In the genomic region with DNA sequence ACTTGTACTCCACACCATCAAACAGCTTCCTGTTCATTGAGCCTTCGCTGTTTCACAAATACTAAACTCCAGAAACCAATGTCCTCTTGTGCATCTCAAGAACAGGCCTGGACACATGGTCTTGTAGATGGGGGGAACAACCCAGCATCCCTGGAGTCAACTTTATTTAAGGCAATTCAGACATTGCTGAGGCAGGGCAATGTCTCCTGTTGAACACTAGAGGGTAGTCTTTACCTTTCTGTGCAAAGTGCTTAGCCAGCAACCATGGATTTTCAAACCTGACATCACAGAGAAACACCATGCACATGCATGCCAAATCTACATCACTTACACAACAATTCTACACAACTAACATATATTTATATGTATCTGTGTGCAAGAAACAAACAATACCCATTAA, we compare ENCODE assay signal across 8 mouse cellular contexts.
DNase-seq lines count a peak whose midpoint lies in the region; ATAC-seq and TF ChIP-seq lines count a peak whose summit lies in the region.

No protein-coding gene starts in this region.

- H3K4me3 ChIP-seq in liver, postnatal 0 days (ENCODE audit: low read depth, low read length) = no peak overlapping the region
- H3K4me3 ChIP-seq in liver, embryonic 11.5 days (ENCODE audit: low read depth, low read length) = no peak overlapping the region
- no peak overlapping the region for H3K4me3 ChIP-seq in cortical plate, adult 2 months (ENCODE audit: insufficient read depth, low read length)
- H3K4me3 ChIP-seq in limb, embryonic 13.5 days = no peak overlapping the region

- no peaks in the 10 kb centered on the region for H3K9me3 ChIP-seq in liver, postnatal 0 days (ENCODE audit: low read length)
- H3K9me3 ChIP-seq in liver, embryonic 11.5 days (ENCODE audit: control insufficient read depth, low read length) = no peaks in the 10 kb centered on the region
- no peaks in the 10 kb centered on the region for H3K9me3 ChIP-seq in limb, embryonic 13.5 days

- TF ChIP-seq CTCF in liver, postnatal 0 days (IDR thresholded peaks at IDR 0.05; ENCODE audit: low read depth) = peak; percentile 91
- peak; percentile 96 for TF ChIP-seq CTCF in cortical plate, adult 2 months (IDR thresholded peaks at IDR 0.05; ENCODE audit: extremely low read depth, insufficient read depth, low read length)

- H3K4me2 ChIP-seq in liver, postnatal 0 days (ENCODE audit: low read depth, low read length) = no peak overlapping the region
- H3K4me2 ChIP-seq in liver, embryonic 11.5 days = no peak overlapping the region
- H3K4me2 ChIP-seq in limb, embryonic 13.5 days (replicated peaks) = no peak overlapping the region

- H3K27ac ChIP-seq in liver, postnatal 0 days (ENCODE audit: low read depth) = no peak overlapping the region
- H3K27ac ChIP-seq in liver, embryonic 11.5 days (ENCODE audit: low read depth, low read length) = no peak overlapping the region
- no peak overlapping the region for H3K27ac ChIP-seq in cortical plate, adult 2 months (ENCODE audit: insufficient read depth, low read length)
- H3K27ac ChIP-seq in limb, embryonic 13.5 days = no peak overlapping the region

- no peaks in the 10 kb centered on the region for H3K36me3 ChIP-seq in liver, postnatal 0 days (replicated peaks; ENCODE audit: insufficient read depth, low read length)
- H3K36me3 ChIP-seq in liver, embryonic 11.5 days (ENCODE audit: control insufficient read depth, insufficient read depth, low read length) = no peaks in the 10 kb centered on the region
- no peaks in the 10 kb centered on the region for H3K36me3 ChIP-seq in limb, embryonic 13.5 days

- H3K9ac ChIP-seq in liver, postnatal 0 days (replicated peaks) = no peak overlapping the region
- H3K9ac ChIP-seq in liver, embryonic 11.5 days (ENCODE audit: low read depth, low read length) = no peak overlapping the region
- no peak overlapping the region for H3K9ac ChIP-seq in limb, embryonic 13.5 days

- WGBS in liver, postnatal 0 days (ENCODE audit: insufficient replicate concordance) = 27% methylated on average over 1 of the region's 1 CpGs
- WGBS in liver, embryonic 11.5 days = 26% methylated on average over 1 of the region's 1 CpGs
- WGBS in limb, embryonic 13.5 days = 28% methylated on average over 1 of the region's 1 CpGs

- ATAC-seq in liver, postnatal 0 days = no peak
- ATAC-seq in liver, embryonic 11.5 days (replicated peaks; ENCODE audit: low FRiP score) = no peak
- peak; percentile 61; the same call in 1 of the 2 replicates for ATAC-seq in limb, embryonic 13.5 days (ENCODE audit: low FRiP score, low read depth)

- no peaks in the 10 kb centered on the region for H3K4me1 ChIP-seq in liver, postnatal 0 days (ENCODE audit: insufficient read depth)
- no peaks in the 10 kb centered on the region for H3K4me1 ChIP-seq in liver, embryonic 11.5 days (replicated peaks; ENCODE audit: control insufficient read depth, insufficient read depth, low read length)
- H3K4me1 ChIP-seq in cortical plate, adult 2 months (ENCODE audit: control insufficient read depth, insufficient read depth, low read length) = no peaks in the 10 kb centered on the region
- H3K4me1 ChIP-seq in limb, embryonic 13.5 days = no peaks in the 10 kb centered on the region

- TF ChIP-seq EP300 in liver, postnatal 0 days (IDR thresholded peaks at IDR 0.05; ENCODE audit: low read depth) = no peak

- no peaks in the 10 kb centered on the region for H3K27me3 ChIP-seq in liver, postnatal 0 days (ENCODE audit: insufficient read depth, low read length)
- H3K27me3 ChIP-seq in liver, embryonic 11.5 days (replicated peaks; ENCODE audit: control insufficient read depth, insufficient read depth, low read length) = 0 out of 2 replicates have a peak, but pooled peaks cover 2% of the 10 kb centered on the region
- no peaks in the 10 kb centered on the region for H3K27me3 ChIP-seq in limb, embryonic 13.5 days

- DNase-seq in liver, postnatal 0 days = no peak
- no peak for DNase-seq in liver, embryonic 11.5 days (ENCODE audit: low spot score)
- peak; percentile 76 for DNase-seq in NIH3T3 (ENCODE audit: low read depth)
- DNase-seq in induced T-regulatory cell, adult 2 months (ENCODE audit: low read depth) = peak; percentile 77
- DNase-seq in retina, embryonic 14.5 days (ENCODE audit: low spot score) = peak; percentile 78
- no peak for DNase-seq in urinary bladder, postnatal 25 days (ENCODE audit: low spot score)

- TF ChIP-seq POLR2A in cortical plate, adult 2 months (IDR thresholded peaks at IDR 0.05; ENCODE audit: extremely low read depth, insufficient read depth, low read length) = no peak

Comparison
In these comparisons a context has a peak if more than half of its experiments do, and no peak if none do; other contexts are left out.
1. DNase-seq: peak in NIH3T3 (single experiment), induced T-regulatory cell, adult 2 months (single experiment) and retina, embryonic 14.5 days (single experiment); none in liver, postnatal 0 days (single experiment), liver, embryonic 11.5 days (single experiment) and urinary bladder, postnatal 25 days (single experiment).